Mouse (Mus musculus) lung, postnatal 0 days (tissue): ENCODE measurements at regions not wholly inside any gene's neighbourhood (a gene's known extent, or its start where the extent isn't known, plus 50 kb on each side); places are given as distances from the start of the nearest gene placed in this dataset.

ENCODE experiments used
- CTCF ChIP-seq: IDR thresholded peaks from 2 replicates; pipeline ENCODE4 v1.5.1; 2016; ENCODE audit warnings: antibody characterized with exemption, mild to moderate bottlenecking
- EP300 ChIP-seq: IDR thresholded peaks from 2 replicates; pipeline ENCODE4 v1.6.1; 2016; ENCODE audit warnings: antibody characterized with exemption, mild to moderate bottlenecking, control low read depth

GRCm38 (mm10) chr13:60409706-60410502, 191.8 kb upstream of the Dapk1 start:
- TF ChIP-seq CTCF (no peak), EP300 (no peak)
